Mouse (Mus musculus): Measurements from ENCODE around the gene Morc2b.
"Not testable (repeated sequence)": the region's sequence is repeated elsewhere in the genome, so short reads cannot be mapped to it uniquely, and the experiment has no call there.

Morc2b gene

GRCm38 (mm10) chr17:33139261-33139820 lies at the start of gene Morc2b:
Morc2b (minus strand) TSS chr17:33139683.
- no peak for DNase-seq

- DNase-seq = not testable (repeated sequence)
These were observed 28.7 kb upstream of the Morc2b start, which contains the start of gene Olfr55 for GRCm38 (mm10) chr17:33168147-33168546. Olfr55 (plus strand) TSS chr17:33168447.

- no peak for DNase-seq
These were observed 13.2 kb downstream of the Morc2b start for GRCm38 (mm10) chr17:33126257-33126656.

- DNase-seq = no peak
These were observed 14.9 kb downstream of the Morc2b start for GRCm38 (mm10) chr17:33124546-33124945.

GRCm38 (mm10) chr17:33097396-33097795 lies 42.1 kb downstream of the Morc2b start:
- DNase-seq = peak; percentile 77

GRCm38 (mm10) chr17:33092391-33093193 lies 46.9 kb downstream of the Morc2b start:
- DNase-seq = peak; percentile 91

GRCm38 (mm10) chr17:33091630-33092029 lies 47.9 kb downstream of the Morc2b start:
- DNase-seq = peak; percentile 34

- DNase-seq = peak; percentile 97
These were observed 50.1 kb downstream of the Morc2b start, which contains the start of gene Zfp563 for GRCm38 (mm10) chr17:33089220-33089949. Zfp563 (plus strand) TSS chr17:33089310.

- no peak for DNase-seq
These were observed 71.5 kb downstream of the Morc2b start, which contains the start of gene 4921501E09Rik for GRCm38 (mm10) chr17:33067958-33068357. 4921501E09Rik (minus strand) TSS chr17:33068058.
